ENCODE assay signal across 21 mouse cellular contexts in genomic region chrX:88112254-88112653, GRCm38 (mm10). TPM values are rescaled to one million over a fixed set of nuclear protein-coding genes. Genes with fewer than 3 reads are reported as not detected.
DNase-seq lines count a peak whose midpoint lies in the region; ATAC-seq and TF ChIP-seq lines count a peak whose summit lies in the region.
"Had no signal": no experiment of that assay in that cellular context is flagged by ENCODE, and none has a peak within 500 bp of the region (broad histone marks: within the 10 kb centered on the region; RNA-seq: fewer than 3 reads in every experiment).

No protein-coding gene starts in this region.

- 28% methylated on average over 2 of the region's 2 CpGs for WGBS in kidney, postnatal 0 days
- WGBS in hindbrain, postnatal 0 days, result 30% methylated on average over 2 of the region's 2 CpGs

- peak; percentile 46 for DNase-seq in cerebellum, adult 9-10 months
- DNase-seq in kidney, postnatal 0 days (ENCODE audit: low spot score), result peak; percentile 1
- no peak for DNase-seq in kidney, adult 11 months
- peak; percentile 29 for DNase-seq in Muller cell, postnatal 12 days (ENCODE audit: inconsistent ontology term)
- DNase-seq in hindbrain, postnatal 0 days (ENCODE audit: low spot score), result peak; percentile 42
- DNase-seq in gastrocnemius, adult 2 months, result no peak
- DNase-seq in embryo, embryonic 9.5 days (ENCODE audit: extremely low spot score), result no peak
- DNase-seq: heart, adult 11 months; heart, postnatal 36 days; kidney, adult 18-20 months; kidney, postnatal 4 days; spleen, adult 18-20 months; thymus, adult 2 months had no signal

- H3K9me3 ChIP-seq in kidney, postnatal 0 days (replicated peaks; ENCODE audit: low read length), result no peaks in the 10 kb centered on the region
- H3K9me3 ChIP-seq in hindbrain, postnatal 0 days (ENCODE audit: low read length), result no peaks in the 10 kb centered on the region
- H3K9me3 ChIP-seq: embryonic facial prominence, embryonic 13.5 days; heart, embryonic 13.5 days; limb, embryonic 10.5 days; lung, embryonic 15.5 days had no signal

- ATAC-seq in cerebellum, adult (ENCODE audit: insufficient number of reproducible peaks, low FRiP score, low TSS enrichment), result no peak
- ATAC-seq in kidney, postnatal 0 days (replicated peaks; ENCODE audit: low FRiP score, low read depth), result no peak
- ATAC-seq in hindbrain, postnatal 0 days, result no peak

- no peaks in the 10 kb centered on the region for H3K27me3 ChIP-seq in kidney, postnatal 0 days (ENCODE audit: insufficient read depth, low read length)
- no peaks in the 10 kb centered on the region for H3K27me3 ChIP-seq in hindbrain, postnatal 0 days (ENCODE audit: insufficient read depth, low read length)
- H3K27me3 ChIP-seq: heart, embryonic 13.5 days; lung, embryonic 15.5 days had no signal

- H3K4me1 ChIP-seq in kidney, postnatal 0 days (replicated peaks; ENCODE audit: insufficient read depth, low read length), result no peaks in the 10 kb centered on the region
- H3K4me1 ChIP-seq in hindbrain, postnatal 0 days (ENCODE audit: insufficient read depth, low read length), result no peaks in the 10 kb centered on the region
- H3K4me1 ChIP-seq: embryonic facial prominence, embryonic 13.5 days; heart, embryonic 13.5 days; limb, embryonic 10.5 days; lung, embryonic 15.5 days had no signal

- no peak overlapping the region for H3K27ac ChIP-seq in kidney, postnatal 0 days
- no peak overlapping the region for H3K27ac ChIP-seq in hindbrain, postnatal 0 days
- H3K27ac ChIP-seq in gastrocnemius, adult 2 months, result no peak overlapping the region
- H3K27ac ChIP-seq: embryonic facial prominence, embryonic 13.5 days; heart, embryonic 13.5 days; limb, embryonic 10.5 days; lung, embryonic 15.5 days had no signal

- TF ChIP-seq CTCF in kidney, postnatal 0 days (IDR thresholded peaks at IDR 0.05; ENCODE audit: low read depth), result peak; percentile 22; the same call in 1 of the 2 replicates
- peak; percentile 42 for TF ChIP-seq CTCF in hindbrain, postnatal 0 days (IDR thresholded peaks at IDR 0.05; ENCODE audit: low read depth)
- no peak for TF ChIP-seq CTCF in gastrocnemius, adult 2 months (IDR thresholded peaks at IDR 0.05)

- H3K4me3 ChIP-seq in kidney, postnatal 0 days (replicated peaks; ENCODE audit: low read depth, low read length), result no peak overlapping the region
- peak overlapping the region; percentile 44 for H3K4me3 ChIP-seq in hindbrain, postnatal 0 days (ENCODE audit: low read length)
- H3K4me3 ChIP-seq in gastrocnemius, adult 2 months, result no peak overlapping the region
- H3K4me3 ChIP-seq: embryonic facial prominence, embryonic 13.5 days; heart, embryonic 13.5 days; limb, embryonic 10.5 days; lung, embryonic 15.5 days had no signal

- no peaks in the 10 kb centered on the region for H3K36me3 ChIP-seq in kidney, postnatal 0 days (ENCODE audit: insufficient read depth, low read length)
- H3K36me3 ChIP-seq in hindbrain, postnatal 0 days (ENCODE audit: insufficient read depth, low read length), result no peaks in the 10 kb centered on the region
- H3K36me3 ChIP-seq: embryonic facial prominence, embryonic 13.5 days; heart, embryonic 13.5 days; limb, embryonic 10.5 days; lung, embryonic 15.5 days had no signal

- intact Hi-C loops in gastrocnemius, adult 2 months (cut with DNase I), result no loop called here

- no peak overlapping the region for H3K9ac ChIP-seq in kidney, postnatal 0 days (ENCODE audit: low read depth, low read length)
- no peak overlapping the region for H3K9ac ChIP-seq in hindbrain, postnatal 0 days (replicated peaks; ENCODE audit: low read length)
- H3K9ac ChIP-seq: embryonic facial prominence, embryonic 13.5 days; heart, embryonic 13.5 days; lung, embryonic 15.5 days had no signal

- H3K4me2 ChIP-seq in kidney, postnatal 0 days (ENCODE audit: low read length), result no peak overlapping the region
- H3K4me2 ChIP-seq in hindbrain, postnatal 0 days (ENCODE audit: low read depth, low read length), result peak overlapping the region; percentile 55
- H3K4me2 ChIP-seq: embryonic facial prominence, embryonic 13.5 days; heart, embryonic 13.5 days; liver, embryonic 11.5 days; lung, embryonic 15.5 days had no signal

RNA-seq across cellular contexts. Expression of gene Il1rapl1, which starts 3.2 kb away (rescaled TPM):
- polyA plus RNA-seq in kidney, postnatal 0 days (2015; fragmentation: Nextera tagmentation; extraction: Ambion mirVana), result 0.06 and 0.20 TPM in 2 replicates
- total RNA-seq in hindbrain, postnatal 0 days (2014; rRNA removed), result 3.6 and 3.9 TPM in 2 replicates
- 3.1 TPM in 2 replicates for polyA plus RNA-seq in hindbrain, postnatal 0 days (2015; fragmentation: Nextera tagmentation; extraction: Ambion mirVana)
- not detected for total RNA-seq in gastrocnemius, adult 2 months (2021)
- total RNA-seq: common myeloid progenitor, adult 5-6 weeks; MEL had no signal
- polyA plus RNA-seq: thymus, adult 2 months had no signal

Comparison
In these comparisons a context has a peak if more than half of its experiments do, and no peak if none do; other contexts are left out.
1. DNase-seq: peak in cerebellum, adult 9-10 months (single experiment), kidney, postnatal 0 days (single experiment), Muller cell, postnatal 12 days (single experiment) and hindbrain, postnatal 0 days (single experiment); none in kidney, adult 11 months (single experiment), gastrocnemius, adult 2 months (single experiment) and embryo, embryonic 9.5 days (single experiment).